Mouse (Mus musculus) stomach, embryonic 14.5 days (tissue): Measurements from ENCODE around the gene Gm20388. TPM values are rescaled to one million over a fixed set of nuclear protein-coding genes. Genes with fewer than 3 reads are reported as not detected.

Experiments used
- ATAC-seq: fragments of 200-750 bp; cut with Nextera tagmentation; 2 replicates; pipeline ENCODE4 v1.8.0; 2017; ENCODE audit warnings: low read depth, moderate TSS enrichment; ENCODE audit not compliant: insufficient number of reproducible peaks, insufficient read depth, low FRiP score
- H3K27ac ChIP-seq: fragments of 300-500 bp; sonication (generic); 2 replicates; pipeline ENCODE4 v1.5.1; 2014; ENCODE audit warnings: mild to moderate bottlenecking, low read length, moderate library complexity, mixed read lengths
- H3K27me3 ChIP-seq: fragments of 300-500 bp; sonication (generic); 2 replicates; pipeline ENCODE4 v1.6.1; 2014; ENCODE audit warnings: low read length, control low read depth, mixed read lengths; ENCODE audit not compliant: control insufficient read depth, insufficient read depth
- H3K36me3 ChIP-seq: fragments of 300-500 bp; sonication (generic); 2 replicates; pipeline ENCODE4 v1.6.1; 2014; ENCODE audit warnings: mild to moderate bottlenecking, control low read depth, low read length, moderate library complexity, mixed read lengths; ENCODE audit not compliant: control insufficient read depth, insufficient read depth
- H3K4me1 ChIP-seq: fragments of 300-500 bp; sonication (generic); 2 replicates; pipeline ENCODE4 v1.6.1; 2014; ENCODE audit warnings: low read length, control low read depth, mixed read lengths; ENCODE audit not compliant: control insufficient read depth, insufficient read depth
- H3K4me2 ChIP-seq: fragments of 300-500 bp; sonication (generic); replicated peaks from 2 replicates; pipeline ENCODE4 v1.6.1; 2014; ENCODE audit warnings: low read depth, low read length, control low read depth
- H3K4me3 ChIP-seq: fragments of 300-500 bp; sonication (generic); 2 replicates; pipeline ENCODE4 v1.5.1; 2014; ENCODE audit warnings: low read depth, low read length, control low read depth
- H3K9ac ChIP-seq: fragments of 300-500 bp; sonication (generic); replicated peaks from 2 replicates; pipeline ENCODE4 v1.6.1; 2014; ENCODE audit warnings: low read depth, mild to moderate bottlenecking, control low read depth, low read length, moderate library complexity, mixed read lengths
- H3K9me3 ChIP-seq: fragments of 300-500 bp; sonication (generic); 2 replicates; pipeline ENCODE4 v1.6.1; 2016; ENCODE audit warnings: low read depth, low read length, control low read depth; ENCODE audit not compliant: control insufficient read depth
- WGBS: fragments of 180-500 bp; shearing (Covaris S2); extraction: QIAGEN DNeasy Blood & Tissue Kit; methylation state at CpG from one replicate; pipeline ENCODE4 v1.1.7; 2014; 5-methylcytosine and 5-hydroxymethylcytosine counted together
- polyA plus RNA-seq: library from polyadenylated mRNA; unstranded; fragments of >200 nt; fragmentation: Nextera tagmentation; extraction: Ambion mirVana; gene quantifications from 2 replicates; pipeline ENCODE4 v1.2.1, GENCODE M21; 2014

Gene Gm20388
- polyA plus RNA-seq, 1 experiment from 2014 or later, result 11.4 TPM

GRCm38 (mm10) chr8:121200069-121200468 is 1289.4 kb downstream of the Gm20388 start:
- no peak for ATAC-seq
- Histone ChIP-seq H3K4me1 (peaks cover 16% of the 10 kb centered on the region; the same call in 1 of the 2 replicates), H3K4me2 (no peak overlapping the region), H3K4me3 (no peak overlapping the region), H3K36me3 (no peaks in the 10 kb centered on the region), H3K9me3 (no peaks in the 10 kb centered on the region), H3K9ac (no peak overlapping the region), H3K27ac (no peak overlapping the region), H3K27me3 (no peaks in the 10 kb centered on the region)
- 38% methylated on average over 12 of the region's 12 CpGs for WGBS

GRCm38 (mm10) chr8:121200979-121201378 is 1290.3 kb downstream of the Gm20388 start:
- Histone ChIP-seq H3K4me3 (no peak overlapping the region), H3K27ac (no peak overlapping the region), H3K4me2 (no peak overlapping the region), H3K4me1 (peaks cover 16% of the 10 kb centered on the region; the same call in 1 of the 2 replicates), H3K27me3 (no peaks in the 10 kb centered on the region), H3K9me3 (no peaks in the 10 kb centered on the region), H3K9ac (no peak overlapping the region), H3K36me3 (no peaks in the 10 kb centered on the region)
- 45% methylated on average over 3 of the region's 3 CpGs for WGBS
- no peak for ATAC-seq

- H3K4me2 ChIP-seq, result no peak overlapping the region
- no peaks in the 10 kb centered on the region for H3K27me3 ChIP-seq
- ATAC-seq, result no peak
- no peak overlapping the region for H3K9ac ChIP-seq
- H3K9me3 ChIP-seq, result no peaks in the 10 kb centered on the region
- no peak overlapping the region for H3K4me3 ChIP-seq
- H3K4me1 ChIP-seq, result peaks cover 16% of the 10 kb centered on the region; the same call in 1 of the 2 replicates
- H3K36me3 ChIP-seq, result no peaks in the 10 kb centered on the region
- H3K27ac ChIP-seq, result no peak overlapping the region
- 51% methylated on average over 7 of the region's 7 CpGs for WGBS
Observed at GRCm38 (mm10) chr8:121201651-121202050, 1291.0 kb downstream of the Gm20388 start.

- H3K27ac ChIP-seq, result no peak overlapping the region
- no peak overlapping the region for H3K4me2 ChIP-seq
- no peak overlapping the region for H3K4me3 ChIP-seq
- ATAC-seq, result no peak
- no peaks in the 10 kb centered on the region for H3K36me3 ChIP-seq
- H3K4me1 ChIP-seq, result peaks cover 16% of the 10 kb centered on the region; the same call in 1 of the 2 replicates
- no peaks in the 10 kb centered on the region for H3K27me3 ChIP-seq
- WGBS, result 70% methylated on average over 19 of the region's 19 CpGs
- no peaks in the 10 kb centered on the region for H3K9me3 ChIP-seq
- H3K9ac ChIP-seq, result no peak overlapping the region
Observed at GRCm38 (mm10) chr8:121203612-121204376, 1293.2 kb downstream of the Gm20388 start.

GRCm38 (mm10) chr8:121207171-121207570 is 1296.5 kb downstream of the Gm20388 start:
- Histone ChIP-seq H3K4me3 (no peak overlapping the region), H3K9me3 (no peaks in the 10 kb centered on the region), H3K4me2 (no peak overlapping the region), H3K27me3 (no peaks in the 10 kb centered on the region), H3K36me3 (no peaks in the 10 kb centered on the region), H3K27ac (no peak overlapping the region), H3K4me1 (0 out of 2 replicates have a peak, but pooled peaks cover under 1% of the 10 kb centered on the region), H3K9ac (no peak overlapping the region)
- WGBS, result 79% methylated on average over 2 of the region's 2 CpGs
- no peak for ATAC-seq

GRCm38 (mm10) chr8:121210627-121211026 is 1300.0 kb downstream of the Gm20388 start:
- Histone ChIP-seq H3K27ac (no peak overlapping the region), H3K4me3 (no peak overlapping the region), H3K4me1 (no peaks in the 10 kb centered on the region), H3K4me2 (no peak overlapping the region), H3K27me3 (no peaks in the 10 kb centered on the region), H3K9me3 (no peaks in the 10 kb centered on the region), H3K9ac (no peak overlapping the region), H3K36me3 (no peaks in the 10 kb centered on the region)
- ATAC-seq, result no peak
- WGBS, result 84% methylated on average over 3 of the region's 3 CpGs

GRCm38 (mm10) chr8:121213236-121213635 is 1302.6 kb downstream of the Gm20388 start:
- no peaks in the 10 kb centered on the region for H3K9me3 ChIP-seq
- H3K36me3 ChIP-seq, result no peaks in the 10 kb centered on the region
- ATAC-seq, result no peak
- H3K27me3 ChIP-seq, result no peaks in the 10 kb centered on the region
- no peak overlapping the region for H3K9ac ChIP-seq
- H3K4me2 ChIP-seq, result no peak overlapping the region
- H3K4me1 ChIP-seq, result no peaks in the 10 kb centered on the region
- H3K27ac ChIP-seq, result no peak overlapping the region
- 56% methylated on average over 15 of the region's 15 CpGs for WGBS
- H3K4me3 ChIP-seq, result no peak overlapping the region

- Histone ChIP-seq H3K27ac (no peak overlapping the region), H3K4me2 (no peak overlapping the region), H3K4me3 (no peak overlapping the region), H3K9me3 (no peaks in the 10 kb centered on the region), H3K4me1 (no peaks in the 10 kb centered on the region), H3K36me3 (no peaks in the 10 kb centered on the region), H3K27me3 (no peaks in the 10 kb centered on the region), H3K9ac (no peak overlapping the region)
- no peak for ATAC-seq
- 45% methylated on average over 10 of the region's 10 CpGs for WGBS
Observed at GRCm38 (mm10) chr8:121213651-121214050, 1303.0 kb downstream of the Gm20388 start.

- no peak overlapping the region for H3K27ac ChIP-seq
- no peaks in the 10 kb centered on the region for H3K27me3 ChIP-seq
- H3K9ac ChIP-seq, result no peak overlapping the region
- no peaks in the 10 kb centered on the region for H3K9me3 ChIP-seq
- no peak for ATAC-seq
- H3K4me1 ChIP-seq, result peaks cover 4% of the 10 kb centered on the region
- WGBS, result 82% methylated on average over 10 of the region's 10 CpGs
- H3K36me3 ChIP-seq, result no peaks in the 10 kb centered on the region
- H3K4me2 ChIP-seq, result no peak overlapping the region
- no peak overlapping the region for H3K4me3 ChIP-seq
Observed at GRCm38 (mm10) chr8:121214975-121215374, 1304.3 kb downstream of the Gm20388 start.
